25 mouse cellular contexts compared by ENCODE assay signal in the genomic region with DNA sequence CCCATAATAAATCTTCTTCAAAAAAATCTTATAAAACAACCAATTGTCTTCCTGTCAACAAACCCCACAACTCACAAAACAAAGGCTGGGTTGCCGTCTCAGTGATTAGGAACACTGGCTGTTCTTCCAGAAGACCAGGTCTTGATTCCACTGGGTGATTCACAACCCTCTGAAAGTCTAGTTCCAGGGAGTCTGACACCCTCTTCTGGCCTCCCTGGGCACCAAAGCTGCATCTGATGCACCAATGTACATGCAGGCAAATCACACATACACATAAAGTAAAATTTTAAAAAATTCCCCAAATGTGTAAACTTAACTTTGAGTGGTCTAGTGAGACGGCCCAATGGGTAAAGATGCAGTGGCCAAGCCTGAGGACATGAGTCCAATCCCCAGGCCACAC. TPM values are rescaled to one million over a fixed set of nuclear protein-coding genes. Genes with fewer than 3 reads are reported as not detected.
DNase-seq lines count a peak whose midpoint lies in the region; ATAC-seq and TF ChIP-seq lines count a peak whose summit lies in the region.
"Had no signal": no experiment of that assay in that cellular context is flagged by ENCODE, and none has a peak within 500 bp of the region (broad histone marks: within the 10 kb centered on the region; RNA-seq: fewer than 3 reads in every experiment).

No protein-coding gene starts in this region.

- H3K4me1 ChIP-seq in heart, embryonic 12.5 days (replicated peaks): no peaks in the 10 kb centered on the region
- no peaks in the 10 kb centered on the region for H3K4me1 ChIP-seq in kidney, postnatal 0 days (replicated peaks; ENCODE audit: insufficient read depth, low read length)
- no peaks in the 10 kb centered on the region for H3K4me1 ChIP-seq in kidney, embryonic 14.5 days (ENCODE audit: control insufficient read depth, insufficient read depth, low read length)
- H3K4me1 ChIP-seq in CH12.LX (ENCODE audit: control insufficient read depth in 1 of 2, insufficient read depth in 2 of 2) (peaks cover 0 to 8% of the 10 kb centered on the region in 2 experiments; a peak in 1 of 4 replicates), ES-Bruce4 (ENCODE audit: control insufficient read depth, insufficient read depth, low read length) (peaks cover 2% of the 10 kb centered on the region)
- H3K4me1 ChIP-seq: embryonic facial prominence, embryonic 10.5 days; heart, embryonic 10.5 days; limb, embryonic 10.5 days; midbrain, embryonic 15.5 days; neural tube, embryonic 13.5 days had no signal

- peak; percentile 88 for DNase-seq in heart, adult 11 months
- no peak for DNase-seq in kidney, postnatal 0 days (ENCODE audit: low spot score)
- no peak for DNase-seq in CH12.LX (ENCODE audit: extremely low read depth)
- DNase-seq in right cerebral cortex, postnatal 10 days (ENCODE audit: low spot score in 2 of 2): no peak
- DNase-seq: cerebellum, adult 9-10 months; gastrocnemius, postnatal 36 days; heart, postnatal 14 days; kidney, adult 2 months; kidney, postnatal 25 days; liver; lung, postnatal 10 days; retina, postnatal 1 day; thymus, postnatal 25 days had no signal

- in situ Hi-C loops in CH12.LX (cut with MboI; ENCODE audit: low pct_ligation_motif_present, low pct_unique_long_range_greater_than_20kb, low sequenced_read_pairs): loop anchor here (5.0 kb wide), 1 partner anchor 33 kb away; a partner anchor contains a TSS

- H3K27me3 ChIP-seq in heart, embryonic 12.5 days (replicated peaks): no peaks in the 10 kb centered on the region
- H3K27me3 ChIP-seq in kidney, postnatal 0 days (ENCODE audit: insufficient read depth, low read length): no peaks in the 10 kb centered on the region
- H3K27me3 ChIP-seq in kidney, embryonic 14.5 days (ENCODE audit: control insufficient read depth, insufficient read depth, low read length): no peaks in the 10 kb centered on the region
- no peaks in the 10 kb centered on the region for H3K27me3 ChIP-seq in CH12.LX (replicated peaks)
- no peaks in the 10 kb centered on the region for H3K27me3 ChIP-seq in ES-Bruce4 (ENCODE audit: control insufficient read depth, insufficient read depth, low read length, poor library complexity, severe bottlenecking)
- H3K27me3 ChIP-seq: midbrain, embryonic 15.5 days; neural tube, embryonic 13.5 days had no signal

- TF ChIP-seq EP300 in CH12.LX (IDR thresholded peaks at IDR 0.05; ENCODE audit: low read length) (no peak), ES-Bruce4 (IDR thresholded peaks at IDR 0.05; ENCODE audit: insufficient read depth, low read depth, low read length) (no peak)

- WGBS in heart, embryonic 12.5 days: 67% methylated on average over 2 of the region's 2 CpGs
- WGBS in kidney, postnatal 0 days: 55% methylated on average over 2 of the region's 2 CpGs
- WGBS in kidney, embryonic 14.5 days: 71% methylated on average over 2 of the region's 2 CpGs

- H3K4me3 ChIP-seq in heart, embryonic 12.5 days: no peak overlapping the region
- no peak overlapping the region for H3K4me3 ChIP-seq in kidney, postnatal 0 days (replicated peaks; ENCODE audit: low read depth, low read length)
- H3K4me3 ChIP-seq in kidney, embryonic 14.5 days (ENCODE audit: low read length): no peak overlapping the region
- H3K4me3 ChIP-seq in CH12.LX (replicated peaks in 1 of 3; ENCODE audit: low read depth in 2 of 3, low read length in 2 of 3, poor library complexity in 1 of 3) (no peak overlapping the region), ES-Bruce4 (ENCODE audit: low read depth, low read length) (no peak overlapping the region)
- H3K4me3 ChIP-seq: embryonic facial prominence, embryonic 10.5 days; heart, embryonic 10.5 days; limb, embryonic 10.5 days; midbrain, embryonic 15.5 days; myocyte; neural tube, embryonic 13.5 days had no signal

- TF ChIP-seq POLR2A in CH12.LX (IDR thresholded peaks at IDR 0.05; ENCODE audit: low read depth, low read length): no peak
- no peak for TF ChIP-seq POLR2A in ES-Bruce4 (IDR thresholded peaks at IDR 0.05; ENCODE audit: insufficient read depth, low read length)

- no peak for ATAC-seq in heart, embryonic 12.5 days (ENCODE audit: insufficient number of reproducible peaks, low FRiP score)
- ATAC-seq in kidney, postnatal 0 days (replicated peaks; ENCODE audit: low FRiP score, low read depth): no peak
- ATAC-seq in kidney, embryonic 14.5 days (ENCODE audit: low FRiP score, low TSS enrichment): no peak
- ATAC-seq in activated CD4-positive, CD25-positive, alpha-beta regulatory T cell, adult 4 months: no peak
- ATAC-seq: forebrain, embryonic 16.5 days; midbrain, embryonic 15.5 days had no signal

- no peak overlapping the region for H3K4me2 ChIP-seq in heart, embryonic 12.5 days
- no peak overlapping the region for H3K4me2 ChIP-seq in kidney, postnatal 0 days (ENCODE audit: low read length)
- H3K4me2 ChIP-seq in kidney, embryonic 14.5 days (replicated peaks; ENCODE audit: low read depth, low read length): no peak overlapping the region
- no peak overlapping the region for H3K4me2 ChIP-seq in CH12.LX (ENCODE audit: insufficient read depth, low read depth, poor library complexity, severe bottlenecking)
- H3K4me2 ChIP-seq: midbrain, embryonic 15.5 days; neural tube, embryonic 13.5 days had no signal

- H3K27ac ChIP-seq in heart, embryonic 12.5 days (ENCODE audit: poor library complexity, severe bottlenecking): no peak overlapping the region
- no peak overlapping the region for H3K27ac ChIP-seq in kidney, postnatal 0 days
- no peak overlapping the region for H3K27ac ChIP-seq in kidney, embryonic 14.5 days (ENCODE audit: low read depth, low read length)
- H3K27ac ChIP-seq in CH12.LX (ENCODE audit: insufficient read depth, low read depth) (no peak overlapping the region), ES-Bruce4 (ENCODE audit: insufficient read depth, low read length) (no peak overlapping the region)
- H3K27ac ChIP-seq: embryonic facial prominence, embryonic 10.5 days; heart, embryonic 10.5 days; limb, embryonic 10.5 days; midbrain, embryonic 15.5 days; neural tube, embryonic 13.5 days had no signal

- no peaks in the 10 kb centered on the region for H3K79me2 ChIP-seq in CH12.LX (replicated peaks; ENCODE audit: control insufficient read depth, extremely low read depth, insufficient read depth, poor library complexity, severe bottlenecking)

- H3K9ac ChIP-seq in heart, embryonic 12.5 days: no peak overlapping the region
- no peak overlapping the region for H3K9ac ChIP-seq in kidney, postnatal 0 days (ENCODE audit: low read depth, low read length)
- no peak overlapping the region for H3K9ac ChIP-seq in kidney, embryonic 14.5 days (ENCODE audit: low read depth, low read length)
- H3K9ac ChIP-seq in CH12.LX (ENCODE audit: insufficient read depth, low read depth): no peak overlapping the region
- no peak overlapping the region for H3K9ac ChIP-seq in ES-Bruce4 (ENCODE audit: low read depth, poor library complexity, severe bottlenecking)
- H3K9ac ChIP-seq: midbrain, embryonic 15.5 days; neural tube, embryonic 13.5 days had no signal

- peak; percentile 49 for TF ChIP-seq RAD21 in CH12.LX (IDR thresholded peaks at IDR 0.05; ENCODE audit: low read depth, low read length)

- peak; percentile 34; the same call in 1 of the 2 replicates for TF ChIP-seq CTCF in kidney, postnatal 0 days (IDR thresholded peaks at IDR 0.05; ENCODE audit: low read depth)
- peak in 1 of 2 experiments; percentile 47; a peak in 2 of 4 replicates for TF ChIP-seq CTCF in CH12.LX (conservative IDR thresholded peaks at IDR 0.05 in 1 of 2, IDR thresholded peaks at IDR 0.05 in 1 of 2; ENCODE audit: low read depth in 2 of 2, low read length in 2 of 2)
- peak; percentile 6 for TF ChIP-seq CTCF in ES-Bruce4 (IDR thresholded peaks at IDR 0.05; ENCODE audit: low read depth, low read length)

- no peaks in the 10 kb centered on the region for H3K36me3 ChIP-seq in heart, embryonic 12.5 days
- no peaks in the 10 kb centered on the region for H3K36me3 ChIP-seq in kidney, postnatal 0 days (ENCODE audit: insufficient read depth, low read length)
- no peaks in the 10 kb centered on the region for H3K36me3 ChIP-seq in kidney, embryonic 14.5 days (ENCODE audit: control insufficient read depth, insufficient read depth, low read length)
- H3K36me3 ChIP-seq in CH12.LX (replicated peaks in 1 of 2; ENCODE audit: control insufficient read depth in 1 of 2, insufficient read depth in 1 of 2, low read length in 1 of 2) (no peaks in the 10 kb centered on the region), ES-Bruce4 (ENCODE audit: control insufficient read depth, insufficient read depth, low read length, poor library complexity, severe bottlenecking) (no peaks in the 10 kb centered on the region)
- H3K36me3 ChIP-seq: embryonic facial prominence, embryonic 10.5 days; heart, embryonic 10.5 days; limb, embryonic 10.5 days; midbrain, embryonic 15.5 days; neural tube, embryonic 13.5 days had no signal

- dilution Hi-C loops in CH12.LX (cut with MboI; ENCODE audit: extremely low pct_ligation_motif_present, extremely low pct_unique_long_range_greater_than_20kb, low sequenced_read_pairs): no loop called here

- no peaks in the 10 kb centered on the region for H3K9me3 ChIP-seq in heart, embryonic 12.5 days (replicated peaks)
- no peaks in the 10 kb centered on the region for H3K9me3 ChIP-seq in kidney, postnatal 0 days (replicated peaks; ENCODE audit: low read length)
- no peaks in the 10 kb centered on the region for H3K9me3 ChIP-seq in kidney, embryonic 14.5 days (ENCODE audit: control insufficient read depth, low read length)
- no peaks in the 10 kb centered on the region for H3K9me3 ChIP-seq in CH12.LX (replicated peaks; ENCODE audit: low read length)
- no peaks in the 10 kb centered on the region for H3K9me3 ChIP-seq in ES-Bruce4 (replicated peaks; ENCODE audit: control insufficient read depth, insufficient read depth, low read length, poor library complexity, severe bottlenecking)
- H3K9me3 ChIP-seq: embryonic facial prominence, embryonic 10.5 days; heart, embryonic 10.5 days; limb, embryonic 10.5 days; midbrain, embryonic 15.5 days; neural tube, embryonic 13.5 days had no signal

RNA-seq across cellular contexts. Expression of a gene that starts 33.0 kb away (rescaled TPM):
- 9.2 and 10.7 TPM in 2 replicates for polyA plus RNA-seq in heart, embryonic 12.5 days (2016; fragmentation: Nextera tagmentation; extraction: Ambion mirVana)
- 7.7 and 9.7 TPM in 2 replicates for polyA plus RNA-seq in kidney, postnatal 0 days (2015; fragmentation: Nextera tagmentation; extraction: Ambion mirVana)
- polyA plus RNA-seq in kidney, embryonic 14.5 days (2014; fragmentation: Nextera tagmentation; extraction: Ambion mirVana): 10.2 and 13.8 TPM in 2 replicates
- total RNA-seq in CH12.LX (2012; rRNA removed) (31.8 and 39.7 TPM in 2 replicates), CH12.LX (2014; rRNA removed) (19.1 and 20.3 TPM in 2 replicates)
- polyA plus RNA-seq in CH12.LX (2012; ENCODE audit: insufficient read length, low read depth) (23.7 and 24.7 TPM in 2 replicates), ES-Bruce4 (2011; ENCODE audit: insufficient read depth, insufficient read length, low read depth, missing spikeins) (38.4 and 45.2 TPM in 2 replicates)
- polyA plus RNA-seq in activated CD4-positive, CD25-positive, alpha-beta regulatory T cell, adult 4 months (2017; shearing (Covaris generic)): 1 to 10 TPM; 1.6 to 3.2 TPM
- total RNA-seq: megakaryocyte-erythroid progenitor cell, adult 5-6 weeks had no signal

RNA-seq across cellular contexts. Expression of a gene that starts 43.2 kb away (rescaled TPM):
- polyA plus RNA-seq in heart, embryonic 12.5 days (2016; fragmentation: Nextera tagmentation; extraction: Ambion mirVana): 22.8 and 23.9 TPM in 2 replicates
- polyA plus RNA-seq in kidney, postnatal 0 days (2015; fragmentation: Nextera tagmentation; extraction: Ambion mirVana): 15.7 and 19.0 TPM in 2 replicates
- polyA plus RNA-seq in kidney, embryonic 14.5 days (2014; fragmentation: Nextera tagmentation; extraction: Ambion mirVana): 19.4 and 30.6 TPM in 2 replicates
- 28.9 and 31.8 TPM in 2 replicates for total RNA-seq in CH12.LX (2012; rRNA removed)
- total RNA-seq in CH12.LX (2014; rRNA removed): 8.5 and 9.0 TPM in 2 replicates
- polyA plus RNA-seq in CH12.LX (2012; ENCODE audit: insufficient read length, low read depth): 28.7 and 34.7 TPM in 2 replicates
- polyA plus RNA-seq in ES-Bruce4 (2011; ENCODE audit: insufficient read depth, insufficient read length, low read depth, missing spikeins): 42.6 and 43.3 TPM in 2 replicates
- polyA plus RNA-seq in activated CD4-positive, CD25-positive, alpha-beta regulatory T cell, adult 4 months (2017; shearing (Covaris generic)): 10 to 100 TPM in 1 of 2 experiments, 1 to 10 TPM in 1; 10.0 to 18.1 TPM
